Mouse (Mus musculus) limb, embryonic 14.5 days (tissue): ENCODE data around the gene Fam167b. TPM values are rescaled to one million over a fixed set of nuclear protein-coding genes. Genes with fewer than 3 reads are reported as not detected.

Experiments
- ATAC-seq: fragments of 200-750 bp; cut with Nextera tagmentation; 2 replicates; pipeline ENCODE4 v1.8.0; 2017; ENCODE audit warnings: low read depth, moderate number of reproducible peaks, moderate TSS enrichment; ENCODE audit not compliant: low FRiP score
- DNase-seq: peaks from one replicate; pipeline ENCODE4 v3.0.0-alpha.2; 2015; ENCODE audit warnings: low spot score
- H3K27ac ChIP-seq: fragments of 300-500 bp; sonication (generic); replicated peaks from 2 replicates; pipeline ENCODE4 v1.5.1; 2014; ENCODE audit warnings: low read depth, mild to moderate bottlenecking, low read length, moderate library complexity, mixed read lengths
- H3K27me3 ChIP-seq: fragments of 300-500 bp; sonication (generic); 2 replicates; pipeline ENCODE4 v1.6.1; 2014; ENCODE audit warnings: low read length, mixed read lengths; ENCODE audit not compliant: control insufficient read depth, insufficient read depth
- H3K36me3 ChIP-seq: fragments of 300-500 bp; sonication (generic); 2 replicates; pipeline ENCODE4 v1.6.1; 2014; ENCODE audit warnings: mild to moderate bottlenecking, low read length, moderate library complexity, mixed read lengths; ENCODE audit not compliant: control insufficient read depth, insufficient read depth
- H3K4me1 ChIP-seq: fragments of 300-500 bp; sonication (generic); 2 replicates; pipeline ENCODE4 v1.6.1; 2014; ENCODE audit warnings: antibody characterized with exemption, low read length, mixed read lengths; ENCODE audit not compliant: control insufficient read depth, insufficient read depth
- H3K4me2 ChIP-seq: fragments of 300-500 bp; sonication (generic); replicated peaks from 2 replicates; pipeline ENCODE4 v1.6.1; 2014; ENCODE audit warnings: low read depth, mild to moderate bottlenecking, low read length, moderate library complexity; ENCODE audit not compliant: severe bottlenecking
- H3K4me3 ChIP-seq: fragments of 300-500 bp; sonication (generic); replicated peaks from 2 replicates; pipeline ENCODE4 v1.5.1; 2014; ENCODE audit warnings: low read length
- H3K9ac ChIP-seq: fragments of 300-500 bp; sonication (generic); 2 replicates; pipeline ENCODE4 v1.6.1; 2014; ENCODE audit warnings: mild to moderate bottlenecking, low read depth, low read length, moderate library complexity; ENCODE audit not compliant: severe bottlenecking
- H3K9me3 ChIP-seq: fragments of 300-500 bp; sonication (generic); 2 replicates; pipeline ENCODE4 v1.6.1; 2016; ENCODE audit warnings: low read length; ENCODE audit not compliant: control insufficient read depth
- POLR2A ChIP-seq: fragments of 200-500 bp; IDR thresholded peaks from 2 replicates; pipeline ENCODE4 v1.8.0; 2012; ENCODE audit warnings: inconsistent platforms, mild to moderate bottlenecking, moderate library complexity, borderline replicate concordance; ENCODE audit not compliant: insufficient read depth, insufficient read length; ENCODE audit errors: extremely low read depth
- WGBS: fragments of 180-500 bp; shearing (Covaris S2); extraction: QIAGEN DNeasy Blood & Tissue Kit; methylation state at CpG from one replicate; pipeline ENCODE4 v1.1.7; 2014; 5-methylcytosine and 5-hydroxymethylcytosine counted together
- polyA plus RNA-seq, 2 experiments: library from polyadenylated mRNA; depleted of rRNA in 1 of 2; stranded (reverse) in 1 of 2; unstranded in 1 of 2; fragments of >200 nt; fragmentation: Nextera tagmentation in 1 of 2; extraction: Ambion mirVana in 1 of 2; gene quantifications; 2 replicates each; pipeline versions ENCODE4 v1.2.1 to v1.2.3; 2012 to 2014

Fam167b gene
- polyA plus RNA-seq, 2 experiments, result 5.3 to 7.3 TPM

DNA sequence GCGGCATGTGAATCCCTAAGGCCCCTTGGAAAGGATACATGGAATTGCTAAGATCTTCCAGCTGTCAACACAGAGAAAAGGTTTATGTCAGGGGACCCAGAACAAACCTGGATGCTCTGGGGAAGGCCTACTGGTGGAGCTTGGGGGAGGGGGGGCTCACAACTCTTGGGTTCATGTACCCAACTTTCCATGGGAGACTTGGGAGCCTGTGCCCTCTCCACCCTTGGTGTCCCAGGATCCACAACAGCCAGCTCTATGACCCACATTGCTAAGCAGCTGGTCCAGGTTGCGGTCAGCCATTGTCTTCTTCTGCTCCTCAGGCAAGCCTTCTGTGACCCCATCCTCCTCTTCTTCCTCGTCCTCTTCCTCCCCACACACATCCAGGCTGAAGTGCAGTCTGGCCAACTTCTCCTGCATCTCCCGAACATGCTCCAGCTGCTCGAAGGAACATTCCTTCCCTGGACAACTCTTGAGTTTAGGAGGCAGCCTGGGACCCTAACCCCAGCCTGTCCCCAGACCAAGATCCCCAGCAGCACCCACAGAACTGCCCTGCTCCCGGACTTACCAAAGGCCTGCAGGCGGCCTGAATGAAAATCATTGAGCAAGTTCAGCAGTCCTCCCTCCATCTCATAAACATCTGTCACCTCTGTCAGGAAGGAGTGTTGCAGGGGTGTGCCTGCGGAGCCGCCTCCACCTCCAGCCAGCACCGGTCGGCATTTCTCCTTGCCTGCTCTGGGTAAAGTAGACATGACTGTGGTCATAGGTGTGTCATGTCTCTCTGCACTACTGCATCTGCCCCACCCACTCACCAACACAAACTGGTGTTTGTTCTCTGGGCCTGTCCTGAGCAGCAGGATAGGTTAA lies 42.3 kb upstream of the Fam167b start:
- TF ChIP-seq POLR2A, result no peak
- WGBS, result 86% methylated on average over 11 of the region's 11 CpGs
- Histone ChIP-seq H3K27ac (no peak overlapping the region), H3K4me2 (no peak overlapping the region; the same call in 1 of the 2 replicates), H3K9me3 (no peaks in the 10 kb centered on the region), H3K4me1 (peaks cover 25% of the 10 kb centered on the region), H3K9ac (no peak overlapping the region), H3K27me3 (no peaks in the 10 kb centered on the region), H3K36me3 (peaks cover 7% of the 10 kb centered on the region), H3K4me3 (no peak overlapping the region)
- DNase-seq, result no peak
- no peak for ATAC-seq

DNA sequence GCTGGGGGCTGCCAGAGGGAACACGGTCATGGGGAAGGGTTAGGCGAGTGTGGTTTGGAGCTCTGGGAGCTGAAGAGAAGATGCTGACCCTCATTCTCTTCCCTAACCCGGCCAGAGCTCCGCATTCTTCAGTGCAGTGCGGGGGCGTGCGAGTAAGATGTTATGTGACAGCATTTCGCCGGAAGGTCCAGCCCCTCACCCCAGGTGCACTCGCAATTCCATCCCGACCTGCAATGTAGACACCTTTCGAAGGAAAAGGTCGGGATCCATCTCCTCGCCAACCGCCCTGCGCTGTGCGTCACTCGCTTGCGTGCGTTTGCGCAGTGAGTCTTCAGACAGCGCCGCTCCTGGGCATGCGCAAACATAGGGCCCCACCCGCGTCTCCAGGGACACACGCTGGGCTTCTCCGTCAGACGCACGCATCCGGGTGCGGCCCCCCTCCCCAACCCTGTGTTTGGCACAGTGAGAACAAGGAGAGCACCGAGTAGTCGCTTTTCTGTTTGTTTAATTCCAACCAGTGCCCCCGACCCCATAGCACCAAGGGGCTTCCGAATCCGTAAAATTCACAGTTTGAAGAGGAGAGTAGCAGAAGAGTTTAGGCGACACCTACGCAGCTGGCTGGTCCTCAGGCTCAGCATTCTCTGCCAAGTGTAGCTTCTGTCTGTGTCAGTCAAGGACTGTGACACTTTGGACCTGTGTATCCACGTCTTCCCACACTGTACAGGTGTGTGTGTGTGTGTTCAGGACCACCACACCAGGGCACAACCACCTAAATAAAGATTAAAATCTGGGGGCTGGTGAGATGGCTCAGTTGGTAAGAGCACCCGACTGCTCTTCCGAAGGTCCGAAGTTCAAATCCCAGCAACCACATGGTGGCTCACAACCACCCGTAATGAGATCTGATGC lies 40.7 kb upstream of the Fam167b start, which contains the start of gene Iqcc:
Gene Iqcc (minus strand): TSS at position 314 of the 906 bp plus-strand sequence.
- Histone ChIP-seq H3K4me1 (peaks cover 14% of the 10 kb centered on the region), H3K9me3 (no peaks in the 10 kb centered on the region), H3K27ac (peak within 1 kb of the TSS; percentile 83), H3K4me3 (peak within 1 kb of the TSS; percentile 69), H3K4me2 (peak within 1 kb of the TSS; percentile 87), H3K36me3 (peaks cover 8% of the 10 kb centered on the region), H3K27me3 (no peaks in the 10 kb centered on the region), H3K9ac (peak within 1 kb of the TSS; percentile 77)
- WGBS, result 4% methylated on average over 42 of the region's 44 CpGs
- DNase-seq (peak; percentile 92), ATAC-seq (peak; percentile 90)
- TF ChIP-seq POLR2A, result peak; percentile 91; the same call in 1 of the 2 replicates

DNA sequence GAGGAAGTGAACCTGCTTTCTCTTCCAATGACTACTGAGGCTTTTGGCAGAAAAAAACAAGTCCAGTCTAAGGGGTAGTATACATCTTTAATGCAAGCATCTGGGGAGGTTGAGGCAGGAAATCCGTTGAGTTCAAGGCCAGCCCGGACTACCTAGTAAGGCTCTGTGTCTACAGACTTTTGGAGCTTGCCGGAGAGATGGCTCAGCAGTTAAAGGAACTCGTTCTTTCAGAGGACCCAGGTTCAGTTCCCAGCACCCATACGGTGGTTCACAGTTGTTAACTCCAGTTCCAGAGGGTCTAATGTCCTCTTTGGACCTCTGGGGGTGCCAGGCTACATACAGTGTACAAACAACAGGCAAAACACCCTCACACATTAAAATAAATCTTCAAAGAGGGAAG lies 39.7 kb upstream of the Fam167b start:
- Histone ChIP-seq H3K4me3 (peak overlapping the region; percentile 69), H3K4me1 (peaks cover 14% of the 10 kb centered on the region), H3K27me3 (no peaks in the 10 kb centered on the region), H3K27ac (no peak overlapping the region), H3K4me2 (peak overlapping the region; percentile 87), H3K9ac (peak overlapping the region; percentile 77; the same call in 1 of the 2 replicates), H3K36me3 (peaks cover 8% of the 10 kb centered on the region), H3K9me3 (no peaks in the 10 kb centered on the region)
- no peak for DNase-seq
- no peak for ATAC-seq
- no peak for TF ChIP-seq POLR2A
- 94% methylated on average over 5 of the region's 5 CpGs for WGBS

DNA sequence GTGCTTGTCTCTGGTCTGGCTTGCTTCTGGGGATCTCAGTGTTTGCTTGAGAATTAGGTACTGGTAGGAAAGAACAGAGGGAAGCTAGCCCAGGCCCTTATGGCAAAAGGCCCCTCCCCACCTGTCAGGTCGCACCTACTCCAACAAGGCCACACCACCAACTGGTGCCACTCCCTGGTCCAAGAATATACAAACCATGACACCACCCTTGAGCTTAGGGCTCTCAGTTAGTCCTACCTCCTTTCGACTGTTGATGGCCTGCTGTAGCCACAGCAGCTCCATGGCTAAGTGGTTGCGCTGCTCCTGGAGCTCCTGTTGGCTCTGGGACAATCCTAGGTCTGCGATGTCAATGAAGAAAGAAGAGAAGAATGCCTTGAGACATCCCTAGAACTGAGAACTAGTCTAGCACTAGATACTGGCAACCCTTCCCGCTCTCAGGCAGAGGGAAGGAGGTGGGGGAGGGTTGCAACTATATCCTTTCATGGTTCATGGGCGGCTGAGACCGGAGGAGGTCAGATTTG lies 38.8 kb upstream of the Fam167b start:
- Histone ChIP-seq H3K9ac (no peak overlapping the region), H3K4me3 (no peak overlapping the region), H3K9me3 (no peaks in the 10 kb centered on the region), H3K27me3 (no peaks in the 10 kb centered on the region), H3K4me2 (no peak overlapping the region), H3K27ac (no peak overlapping the region), H3K36me3 (peaks cover 8% of the 10 kb centered on the region), H3K4me1 (peaks cover 6% of the 10 kb centered on the region)
- ATAC-seq (no peak), DNase-seq (no peak)
- 90% methylated on average over 7 of the region's 7 CpGs for WGBS
- no peak for TF ChIP-seq POLR2A

DNA sequence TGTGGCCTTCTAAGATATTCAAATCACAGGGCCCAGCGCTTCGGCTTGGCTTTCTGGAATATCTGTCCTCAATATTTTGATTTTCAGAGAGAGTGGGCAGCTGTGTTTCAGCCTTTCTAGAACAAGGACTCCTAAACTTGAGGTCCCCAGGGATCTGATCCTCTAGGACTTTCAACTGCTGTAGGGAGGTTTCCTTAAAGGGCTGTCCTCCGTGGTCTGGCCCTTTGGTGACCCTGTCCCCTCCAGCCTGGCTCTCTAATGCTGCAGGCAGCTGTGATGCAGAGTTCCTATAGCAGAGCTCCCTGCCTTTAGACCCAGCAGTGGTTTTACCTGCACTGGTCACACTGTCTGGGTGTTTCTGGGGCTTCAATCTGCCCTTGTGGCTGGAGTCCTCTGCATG lies 38.3 kb upstream of the Fam167b start:
- WGBS, result 91% methylated on average over 3 of the region's 3 CpGs
- Histone ChIP-seq H3K36me3 (peaks cover 8% of the 10 kb centered on the region), H3K4me1 (peaks cover 6% of the 10 kb centered on the region), H3K4me2 (no peak overlapping the region), H3K27ac (no peak overlapping the region), H3K27me3 (no peaks in the 10 kb centered on the region), H3K9me3 (no peaks in the 10 kb centered on the region), H3K4me3 (no peak overlapping the region), H3K9ac (no peak overlapping the region)
- ATAC-seq, result no peak
- DNase-seq, result no peak
- TF ChIP-seq POLR2A, result no peak
